In genomic region chr6:93802390-93802789, GRCm38 (mm10) we compare ENCODE assay signal across 12 mouse cellular contexts.
DNase-seq lines count a peak whose midpoint lies in the region; ATAC-seq lines count a peak whose summit lies in the region.
"Had no signal": no experiment of that assay in that cellular context is flagged by ENCODE, and none has a peak within 500 bp of the region (broad histone marks: within the 10 kb centered on the region; RNA-seq: fewer than 3 reads in every experiment).

No protein-coding gene starts in this region.

- H3K4me2 ChIP-seq in hindbrain, embryonic 15.5 days = no peak overlapping the region
- no peak overlapping the region for H3K4me2 ChIP-seq in hindbrain, embryonic 14.5 days (replicated peaks)

- H3K4me3 ChIP-seq in hindbrain, embryonic 15.5 days = no peak overlapping the region
- no peak overlapping the region for H3K4me3 ChIP-seq in hindbrain, embryonic 14.5 days (replicated peaks; ENCODE audit: low read length)
- H3K4me3 ChIP-seq: myocyte had no signal

- H3K9ac ChIP-seq in hindbrain, embryonic 15.5 days = no peak overlapping the region
- no peak overlapping the region for H3K9ac ChIP-seq in hindbrain, embryonic 14.5 days

- no peaks in the 10 kb centered on the region for H3K36me3 ChIP-seq in hindbrain, embryonic 15.5 days
- H3K36me3 ChIP-seq in hindbrain, embryonic 14.5 days (replicated peaks; ENCODE audit: control insufficient read depth, insufficient read depth) = no peaks in the 10 kb centered on the region

- no peaks in the 10 kb centered on the region for H3K9me3 ChIP-seq in hindbrain, embryonic 15.5 days
- H3K9me3 ChIP-seq in hindbrain, embryonic 14.5 days (ENCODE audit: control insufficient read depth, low read length) = no peaks in the 10 kb centered on the region

- intact Hi-C loops in heart, postnatal 10 days (cut with DNase I) = no loop called here

- 0 out of 2 replicates have a peak overlapping the region, but pooled peaks have one; percentile 11 for H3K27ac ChIP-seq in hindbrain, embryonic 15.5 days (replicated peaks)
- no peak overlapping the region for H3K27ac ChIP-seq in hindbrain, embryonic 14.5 days
- H3K27ac ChIP-seq: macrophage had no signal

- no peak for DNase-seq in hindbrain, embryonic 14.5 days (ENCODE audit: low spot score)
- peak; percentile 4 for DNase-seq in 3T3-L1 (ENCODE audit: low read depth, low spot score)
- peak; percentile 4 for DNase-seq in c-Kit-positive CD71-positive TER-119-positive erythroid progenitor cells, embryonic 14.5 days (ENCODE audit: low spot score)
- peak; percentile 33 to 59 for DNase-seq in heart, postnatal 10 days
- no peak for DNase-seq in thymus, postnatal 0 days (ENCODE audit: low spot score)
- DNase-seq in urinary bladder, postnatal 25 days (ENCODE audit: low spot score) = no peak
- DNase-seq: right cerebral cortex, adult 18-20 months had no signal

- H3K27me3 ChIP-seq in hindbrain, embryonic 15.5 days = no peaks in the 10 kb centered on the region
- H3K27me3 ChIP-seq in hindbrain, embryonic 14.5 days (ENCODE audit: control insufficient read depth, insufficient read depth, low read length) = no peaks in the 10 kb centered on the region
- H3K27me3 ChIP-seq: CH12.LX had no signal

- 45% methylated on average over 4 of the region's 4 CpGs for WGBS in hindbrain, embryonic 15.5 days
- 58% methylated on average over 4 of the region's 4 CpGs for WGBS in hindbrain, embryonic 14.5 days

- ATAC-seq in hindbrain, embryonic 15.5 days (ENCODE audit: low FRiP score, low read depth) = no peak
- no peak for ATAC-seq in hindbrain, embryonic 14.5 days (ENCODE audit: low FRiP score)
- no peak for ATAC-seq in monocyte, adult 5-6 weeks (replicated peaks; ENCODE audit: insufficient number of reproducible peaks, low FRiP score, low TSS enrichment, poor library complexity, severe bottlenecking)

- H3K4me1 ChIP-seq in hindbrain, embryonic 15.5 days (replicated peaks) = peaks cover 24% of the 10 kb centered on the region
- H3K4me1 ChIP-seq in hindbrain, embryonic 14.5 days (replicated peaks; ENCODE audit: control insufficient read depth, insufficient read depth, low read length) = peaks cover 20% of the 10 kb centered on the region

Comparison
In these comparisons a context has a peak if more than half of its experiments do, and no peak if none do; other contexts are left out.
1. DNase-seq: peak in 3T3-L1 (single experiment), c-Kit-positive CD71-positive TER-119-positive erythroid progenitor cells, embryonic 14.5 days (single experiment) and heart, postnatal 10 days (2 of 2); none in hindbrain, embryonic 14.5 days (single experiment), thymus, postnatal 0 days (single experiment) and urinary bladder, postnatal 25 days (single experiment).